Mouse (Mus musculus) ES-CJ7 (cell line): ENCODE measurements at regions not wholly inside any gene's neighbourhood (a gene's known extent, or its start where the extent isn't known, plus 50 kb on each side); places are given as distances from the start of the nearest gene placed in this dataset.

ENCODE experiments used
- DNase-seq: peaks from one replicate; pipeline ENCODE4 v3.0.0; 2011; ENCODE audit warnings: low read depth, low spot score

DNA sequence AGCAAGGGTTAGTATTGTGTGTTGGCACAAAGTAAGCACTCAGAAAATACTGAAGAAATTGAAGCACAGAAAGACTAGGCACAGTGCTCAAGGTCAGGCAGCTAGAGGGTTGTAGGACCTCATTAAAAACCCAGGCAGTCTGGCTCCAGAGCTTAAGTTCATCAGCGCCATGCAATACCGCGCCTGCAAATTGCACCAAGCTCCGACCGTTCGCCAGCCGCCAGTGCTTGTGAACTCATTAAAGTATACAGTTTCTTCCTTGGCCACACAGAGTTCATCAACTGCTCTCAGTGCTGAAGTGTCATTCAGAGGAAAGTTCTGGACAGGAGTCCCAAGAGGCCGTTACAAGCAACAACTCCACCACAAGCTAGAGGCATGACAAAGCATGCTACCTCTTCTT is 397.5 kb downstream of the Lmo4 start:
- no peak for DNase-seq

DNA sequence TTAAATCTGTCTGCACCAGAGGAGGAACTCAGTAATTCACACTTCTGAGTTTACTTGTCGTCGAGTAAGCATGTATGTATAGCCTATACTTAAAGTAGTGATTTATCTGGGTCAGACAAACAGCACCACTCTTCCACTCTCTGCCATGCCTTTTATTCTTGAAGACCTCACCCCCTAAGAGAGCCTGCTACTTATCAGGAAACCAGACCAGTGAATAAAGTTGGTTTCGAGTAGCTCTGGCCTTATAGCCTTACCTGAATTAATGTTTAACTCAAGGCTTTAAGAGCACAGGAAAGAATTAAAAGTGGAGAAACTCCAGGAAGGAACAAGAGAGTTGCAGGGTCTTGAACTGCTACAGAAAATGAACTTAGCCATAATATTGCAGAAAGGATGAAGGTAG is 398.1 kb downstream of the Lmo4 start:
- no peak for DNase-seq

- no peak for DNase-seq
These were observed 407.2 kb downstream of the Lmo4 start for GRCm38 (mm10) chr3:143797850-143798249.

DNA sequence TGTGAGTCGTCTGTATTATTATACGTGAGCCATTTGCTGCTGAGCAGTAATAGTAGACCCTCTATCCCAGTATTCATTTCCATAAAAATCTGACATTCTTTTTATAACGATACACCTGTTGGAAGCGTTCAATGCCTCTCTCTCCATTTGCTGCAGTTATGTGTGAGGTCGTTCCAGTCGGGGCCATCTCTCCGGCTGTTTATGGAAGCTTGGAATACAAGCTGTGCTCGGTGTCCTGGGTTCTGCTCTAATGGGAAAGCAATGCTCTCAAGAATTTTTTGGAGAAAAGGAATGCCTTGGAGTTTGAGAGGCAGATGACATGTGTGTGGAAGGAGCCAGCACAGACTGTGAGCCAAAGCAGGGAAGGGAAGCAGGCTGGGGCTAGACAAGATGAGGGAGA is 414.1 kb downstream of the Lmo4 start:
- DNase-seq: no peak

GRCm38 (mm10) chr3:143789932-143790570 is 415.0 kb downstream of the Lmo4 start:
- DNase-seq: no peak

- no peak for DNase-seq
These were observed 418.1 kb downstream of the Lmo4 start for GRCm38 (mm10) chr3:143786889-143787288.

- DNase-seq: no peak
These were observed 420.6 kb downstream of the Lmo4 start for GRCm38 (mm10) chr3:143784353-143784791.

- DNase-seq: no peak
These were observed 426.9 kb downstream of the Lmo4 start for GRCm38 (mm10) chr3:143778161-143778560.

DNA sequence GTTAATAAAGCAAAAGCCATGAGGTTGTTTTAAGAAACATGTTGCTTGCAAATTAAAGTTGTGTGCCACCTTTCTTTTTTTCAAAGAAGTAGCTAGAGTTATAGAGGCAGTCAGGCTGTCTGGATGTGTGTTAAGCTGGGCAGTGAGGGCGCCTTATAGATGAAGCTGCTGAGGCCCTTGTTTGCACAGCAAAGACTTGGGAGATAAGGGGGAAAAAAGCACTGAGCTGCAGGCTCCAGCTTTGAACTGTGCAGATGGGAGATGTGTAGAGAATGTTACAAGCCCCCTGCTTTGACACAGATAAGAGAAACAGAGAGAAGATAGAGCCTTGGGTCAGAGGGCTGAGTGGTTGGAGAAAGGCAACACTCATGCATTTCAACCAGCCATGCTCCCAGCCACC is 445.7 kb downstream of the Lmo4 start:
- no peak for DNase-seq

DNA sequence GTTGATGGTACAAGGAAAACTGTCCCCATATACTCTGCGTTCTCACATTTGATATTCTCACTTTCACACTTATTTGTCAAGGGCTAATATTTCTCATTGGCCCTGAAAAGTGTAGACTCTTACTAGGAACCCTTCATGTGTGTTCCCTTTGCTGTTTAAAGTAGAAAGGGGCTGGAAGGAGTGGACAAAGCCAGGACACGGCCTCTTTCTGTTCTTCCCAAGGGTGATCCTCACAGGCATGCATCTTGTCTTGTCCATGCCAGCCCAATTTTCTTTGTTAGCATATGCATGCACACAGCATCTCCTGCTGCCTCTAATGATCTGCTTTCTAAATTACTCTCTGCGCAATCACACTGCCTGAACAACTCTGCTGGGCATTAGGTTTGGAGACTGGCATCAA is 451.8 kb downstream of the Lmo4 start:
- DNase-seq: no peak

DNA sequence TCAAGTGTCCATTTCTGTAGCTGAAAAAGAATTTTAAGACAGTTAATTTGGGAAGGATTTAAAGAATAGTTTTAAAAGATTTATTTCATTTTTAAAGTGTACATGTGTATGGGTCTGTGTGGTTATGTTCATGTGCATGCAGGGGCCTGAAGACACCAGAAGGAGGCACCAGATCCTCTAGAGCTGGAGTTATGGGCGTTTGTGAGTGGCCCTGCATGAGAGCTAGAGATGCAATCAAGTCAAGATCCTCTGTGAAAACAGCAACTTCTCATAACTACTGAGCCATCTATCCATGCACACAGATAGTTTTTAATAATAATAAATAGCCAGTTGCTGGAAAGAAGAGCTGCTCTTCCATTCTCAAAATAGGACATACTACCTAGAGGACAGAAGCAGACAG is 452.4 kb downstream of the Lmo4 start:
- no peak for DNase-seq

DNA sequence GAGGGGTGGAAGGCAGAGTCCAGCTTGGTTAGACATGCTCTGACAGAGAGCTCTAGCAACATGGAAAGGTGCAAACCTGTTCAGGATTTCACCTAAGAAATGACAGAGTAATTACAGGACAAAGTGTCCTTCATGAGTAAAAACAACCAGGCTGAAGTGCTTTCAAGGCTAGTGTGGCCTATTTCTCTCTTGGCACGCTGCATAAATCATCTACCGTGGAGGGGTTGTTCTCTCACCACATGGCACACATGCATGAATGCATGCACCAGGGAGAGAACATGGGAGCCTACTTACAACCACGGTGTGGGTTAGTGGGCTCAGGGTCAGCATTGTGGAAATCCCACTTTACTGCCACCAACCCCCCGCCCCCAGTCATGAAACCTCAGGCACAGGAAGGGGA is 454.9 kb downstream of the Lmo4 start:
- no peak for DNase-seq

GRCm38 (mm10) chr3:143743649-143744048 is 461.4 kb downstream of the Lmo4 start:
- no peak for DNase-seq

DNA sequence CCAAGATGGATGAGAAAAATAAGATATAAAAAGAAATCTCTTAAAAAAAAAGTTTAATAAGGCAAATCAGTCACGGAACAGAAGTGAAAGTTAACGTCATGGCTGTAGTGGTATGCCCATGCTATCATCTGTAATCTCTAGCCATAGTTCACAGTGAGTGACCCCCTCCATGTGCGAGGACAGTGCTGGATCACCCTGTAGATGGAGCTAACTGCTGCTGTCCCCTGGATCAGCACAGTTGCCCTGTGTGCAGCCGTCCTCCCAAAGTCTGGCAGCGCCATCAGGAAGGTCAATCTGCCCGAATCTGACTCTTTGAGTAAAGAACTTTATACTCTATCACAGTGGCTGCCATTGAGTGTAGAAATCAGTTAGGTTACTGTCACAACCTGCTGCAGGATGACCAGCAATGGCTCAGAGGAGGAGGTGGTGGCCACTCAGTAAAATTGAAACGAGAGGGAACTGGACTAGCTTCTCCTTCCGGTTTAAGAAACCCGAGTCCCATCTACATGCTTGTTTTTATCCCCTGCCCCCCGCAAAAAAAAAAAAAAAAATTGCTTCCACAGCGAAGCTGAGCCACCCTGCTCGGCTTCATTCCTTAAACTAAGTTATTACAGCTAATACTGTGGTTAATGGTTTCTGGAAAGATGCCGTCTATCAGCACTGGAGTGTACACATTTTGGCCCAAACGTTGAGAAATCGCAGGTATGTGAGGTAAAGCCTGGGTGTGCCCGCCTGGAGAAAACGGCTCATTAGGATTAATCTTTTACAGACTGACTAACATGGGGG is 462.0 kb downstream of the Lmo4 start:
- DNase-seq: no peak

- no peak for DNase-seq
These were observed 466.3 kb downstream of the Lmo4 start for GRCm38 (mm10) chr3:143738676-143739075.

GRCm38 (mm10) chr3:143737844-143738243 is 467.2 kb downstream of the Lmo4 start:
- no peak for DNase-seq

DNA sequence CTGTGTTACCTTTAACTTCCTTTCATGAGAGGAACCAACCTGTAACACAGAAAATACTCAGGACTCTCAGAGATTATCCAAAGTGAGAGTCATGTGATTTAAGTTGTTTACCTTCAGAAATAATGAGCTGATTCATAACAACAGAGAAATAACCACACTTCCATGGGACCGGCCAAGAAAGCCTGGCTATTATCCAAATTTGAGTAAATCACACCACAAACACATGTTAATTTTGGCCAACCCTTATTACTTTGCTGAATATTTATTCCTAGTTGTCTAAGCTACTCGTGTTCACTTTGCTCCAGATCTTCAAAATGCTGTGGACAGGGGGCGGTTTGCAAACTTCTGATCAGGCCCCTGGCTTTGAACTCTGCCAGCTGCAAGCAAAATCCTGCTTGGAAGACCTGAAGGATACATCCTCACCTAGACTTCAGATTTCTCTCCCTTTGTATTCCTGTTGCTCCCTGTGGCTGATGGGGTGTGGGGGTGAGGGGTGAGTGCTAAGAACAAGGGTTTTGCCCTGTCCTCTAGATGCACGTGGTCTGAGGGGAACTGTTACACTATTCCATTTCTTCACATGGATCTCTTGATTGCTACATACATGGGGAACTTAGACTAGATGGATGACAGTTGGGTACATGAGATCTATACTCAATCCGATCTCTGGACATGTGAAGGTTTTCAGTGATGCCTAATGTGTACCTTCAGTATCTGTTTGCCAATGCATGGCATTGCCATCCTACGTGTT is 468.2 kb downstream of the Lmo4 start:
- DNase-seq: no peak

DNA sequence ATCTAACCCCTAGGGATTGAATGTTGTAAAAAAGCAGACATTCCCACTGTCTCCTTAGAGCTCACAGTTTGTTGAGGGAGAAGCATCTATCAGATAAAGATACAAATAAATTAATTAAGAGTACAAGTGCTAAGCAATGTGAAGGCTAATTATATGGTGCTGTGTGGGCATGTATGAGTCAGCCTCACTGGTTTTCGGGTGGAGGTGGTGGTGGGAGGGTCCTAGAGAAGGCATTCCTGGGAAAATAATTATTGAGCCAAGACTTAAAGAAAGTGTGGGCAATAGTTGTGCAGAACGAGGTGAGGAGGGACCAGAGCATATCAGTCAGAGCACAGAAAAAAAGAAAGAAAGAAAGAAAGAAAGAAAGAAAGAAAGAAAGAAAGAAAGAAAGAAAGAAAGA is 470.2 kb downstream of the Lmo4 start:
- no peak for DNase-seq

GRCm38 (mm10) chr3:143732966-143733725 is 471.9 kb downstream of the Lmo4 start:
- DNase-seq: no peak

- DNase-seq: no peak
These were observed 475.4 kb downstream of the Lmo4 start for GRCm38 (mm10) chr3:143729473-143730076.

- no peak for DNase-seq
These were observed 482.4 kb downstream of the Lmo4 start for GRCm38 (mm10) chr3:143722571-143722970.
